Mouse (Mus musculus) T-helper 17 cell (primary cell): ENCODE results near the gene Osbpl2.

Experiments
- in situ Hi-C, 2 experiments: fragments of 300-600 bp; cut with MboI, MseI; formaldehyde crosslinking; loops; 1 replicate in 1 of 2; 2 replicates in 1 of 2; pipeline ENCODE4 v1.15.1; 2025; ENCODE audit warnings: high pct_unique_total_duplicates in 2 of 2

The Osbpl2 gene

DNA sequence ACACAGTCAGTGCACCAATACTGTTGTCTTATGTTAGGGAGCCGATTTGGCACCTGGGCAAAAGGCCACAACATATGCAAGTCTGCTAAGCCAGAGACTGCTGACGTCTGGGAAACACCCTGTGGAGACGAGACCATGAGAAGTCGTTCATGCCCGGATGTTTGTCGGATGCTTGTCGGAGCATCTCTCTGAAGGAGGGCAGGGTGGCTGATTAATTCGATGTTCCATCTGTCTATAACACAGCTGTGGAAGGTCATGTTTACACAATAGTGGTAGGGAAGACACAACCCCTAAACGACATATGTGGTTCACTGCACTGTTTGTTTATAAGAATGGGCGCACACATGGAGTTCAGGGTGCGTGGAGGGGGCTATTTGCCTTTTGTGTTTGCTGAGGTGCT, 81.6 kb downstream of the Osbpl2 start:
- in situ Hi-C loops: no loop called here

DNA sequence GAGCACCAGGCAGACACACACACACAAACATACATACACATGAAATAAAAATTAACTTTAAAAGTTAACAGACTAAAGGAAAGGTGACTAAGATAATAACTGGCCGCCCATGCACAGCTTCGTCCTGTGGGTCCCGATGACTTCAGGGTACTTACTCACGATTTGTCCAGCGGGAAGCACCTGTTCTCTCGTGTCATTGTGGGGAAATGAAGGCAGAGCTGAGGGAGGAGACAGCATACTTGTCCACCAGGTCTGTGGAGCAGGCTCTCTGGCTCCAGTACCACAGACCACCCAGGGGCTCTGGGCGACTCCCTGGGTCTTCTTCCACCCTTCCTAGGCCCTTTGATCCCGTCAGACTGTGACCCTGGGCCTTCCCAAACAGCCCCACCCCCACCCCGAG, 82.2 kb downstream of the Osbpl2 start:
- in situ Hi-C loops: no loop called here

DNA sequence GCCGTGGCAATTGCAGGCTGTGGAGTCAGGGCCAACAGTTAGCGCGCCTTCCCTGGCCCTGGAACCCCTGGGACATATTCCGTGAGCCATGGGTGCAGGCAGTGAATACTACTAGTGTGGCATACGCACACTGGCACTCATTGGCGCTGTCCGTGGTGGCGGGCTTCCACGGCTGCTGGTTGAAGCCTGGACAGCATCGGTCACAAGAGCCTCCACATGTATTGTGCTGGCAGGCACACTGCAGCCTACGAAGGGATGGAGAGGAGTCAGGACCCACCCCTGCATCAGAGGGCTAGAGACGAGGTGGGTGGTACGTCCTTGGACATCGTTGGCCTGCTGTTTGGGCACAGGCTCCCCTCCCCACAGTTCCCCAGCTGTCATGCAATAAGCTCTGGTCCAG, 83.2 kb downstream of the Osbpl2 start:
- in situ Hi-C loops: no loop called here

DNA sequence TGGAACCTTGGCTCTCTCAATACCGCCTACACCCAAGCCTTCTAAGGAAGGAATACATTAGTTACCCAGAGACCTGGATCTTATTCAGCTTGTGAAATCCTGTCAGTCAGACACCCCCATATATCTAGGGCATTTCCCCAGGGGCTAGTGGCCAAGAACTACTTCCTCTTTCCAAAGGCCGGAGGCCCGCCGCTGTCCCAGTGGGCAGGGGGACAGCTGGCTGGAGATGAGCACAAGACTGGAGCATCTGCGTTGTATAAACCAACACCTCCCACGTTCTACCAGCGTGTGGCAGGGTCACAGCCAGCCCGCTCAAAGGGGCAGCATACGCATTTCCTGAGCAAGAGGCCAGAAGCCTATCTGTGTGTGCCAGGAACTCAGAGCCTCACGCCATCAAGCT, 83.7 kb downstream of the Osbpl2 start:
- in situ Hi-C loops: no loop called here

DNA sequence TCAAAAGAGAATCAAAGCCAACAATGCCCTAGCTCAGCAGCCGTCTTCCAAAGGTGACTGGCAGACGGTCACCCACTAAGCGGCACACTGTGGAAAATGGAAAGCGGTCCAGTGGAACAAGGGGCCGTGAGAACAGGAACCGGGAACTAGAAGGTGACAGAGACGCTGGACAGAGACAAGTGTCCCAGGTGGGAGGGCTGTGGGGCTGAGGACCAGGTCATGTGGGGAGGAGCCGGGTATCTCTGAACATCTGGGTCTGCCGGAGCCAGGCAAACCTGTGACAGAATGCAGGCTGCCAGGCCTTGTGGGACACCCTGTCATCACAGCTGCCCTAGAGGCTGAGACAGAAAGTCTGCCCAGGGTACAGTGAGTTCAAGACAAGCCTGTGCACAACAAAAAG, 85.4 kb downstream of the Osbpl2 start:
- in situ Hi-C loops: no loop called here

DNA sequence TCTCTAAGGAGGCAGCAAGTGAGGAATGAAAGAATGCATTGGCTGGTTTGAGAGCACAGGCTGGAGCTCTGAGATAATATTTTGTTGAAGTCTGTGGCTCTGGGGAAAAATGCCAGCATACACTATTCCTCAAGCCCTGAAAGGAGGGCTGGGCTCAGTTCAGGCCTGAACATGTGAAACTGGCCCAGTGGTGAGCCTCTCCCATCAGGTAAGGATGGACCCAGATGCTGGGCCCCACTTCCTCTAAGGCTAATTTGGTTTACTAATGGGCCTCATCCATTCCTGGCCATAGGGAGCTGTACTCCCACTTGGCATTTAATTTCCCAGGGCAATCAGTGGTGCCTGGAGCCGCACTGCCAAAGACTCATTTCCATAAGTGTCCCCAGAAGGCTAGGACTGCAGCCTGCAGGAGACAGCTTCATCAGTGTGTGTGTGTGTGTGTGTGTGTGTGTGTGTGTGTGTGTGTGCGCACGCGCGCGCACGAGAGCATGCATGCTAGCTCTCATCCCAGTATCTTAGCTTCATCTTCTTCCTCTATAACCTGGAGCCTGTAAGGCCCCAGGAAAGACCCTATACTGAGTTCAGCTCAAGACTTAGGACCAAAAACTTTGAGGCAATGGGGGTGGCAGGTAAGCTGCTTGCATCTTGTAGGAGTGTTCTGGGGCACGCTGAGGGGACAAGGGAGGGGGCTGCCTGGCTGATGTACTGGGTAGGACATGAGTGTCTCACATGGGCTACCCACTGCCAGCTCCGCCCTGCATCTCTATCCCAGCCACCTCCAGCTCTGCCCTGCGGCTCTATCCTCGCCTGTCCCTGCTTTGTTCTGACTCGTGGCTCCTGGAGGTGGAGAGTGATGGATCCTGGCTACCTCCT, 86.2 kb downstream of the Osbpl2 start:
- in situ Hi-C loops: no loop called here

DNA sequence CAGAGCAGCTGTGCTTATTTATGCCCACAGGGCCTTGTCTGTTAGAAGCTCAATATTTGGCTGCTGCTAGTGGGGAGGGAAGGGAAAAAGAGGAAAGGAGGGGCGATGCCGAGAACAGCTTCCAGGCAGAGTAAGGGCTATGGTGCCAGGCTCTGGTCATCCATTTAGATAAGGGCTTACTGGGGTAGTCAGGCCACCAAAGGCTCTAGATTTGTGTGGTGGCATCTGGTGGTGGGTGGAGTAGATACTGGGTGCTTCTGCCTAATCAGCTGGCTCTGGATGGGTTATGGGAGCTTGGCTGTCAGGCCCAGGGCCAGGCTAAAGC, 86.8 kb downstream of the Osbpl2 start:
- in situ Hi-C loops: no loop called here

DNA sequence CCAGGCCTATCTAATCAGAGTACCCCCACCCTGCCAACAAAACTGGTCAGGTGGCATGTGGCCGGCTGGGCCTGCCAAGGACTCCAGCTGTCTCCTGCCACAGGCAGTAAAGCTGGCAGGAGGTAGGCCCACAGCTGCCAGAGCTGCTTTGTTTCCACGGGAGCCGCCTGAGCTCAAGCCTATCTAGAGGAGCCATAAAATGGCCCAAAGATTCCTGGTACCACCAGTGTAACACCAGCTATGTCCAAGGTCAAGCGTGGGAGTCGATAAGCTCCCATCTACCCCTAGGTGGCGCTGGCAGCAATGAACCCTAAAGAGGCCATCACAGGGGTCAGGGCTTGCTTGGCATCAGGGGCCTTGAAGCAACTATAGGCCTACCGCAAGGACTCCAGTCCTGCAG, 88.7 kb downstream of the Osbpl2 start:
- in situ Hi-C loops: no loop called here

DNA sequence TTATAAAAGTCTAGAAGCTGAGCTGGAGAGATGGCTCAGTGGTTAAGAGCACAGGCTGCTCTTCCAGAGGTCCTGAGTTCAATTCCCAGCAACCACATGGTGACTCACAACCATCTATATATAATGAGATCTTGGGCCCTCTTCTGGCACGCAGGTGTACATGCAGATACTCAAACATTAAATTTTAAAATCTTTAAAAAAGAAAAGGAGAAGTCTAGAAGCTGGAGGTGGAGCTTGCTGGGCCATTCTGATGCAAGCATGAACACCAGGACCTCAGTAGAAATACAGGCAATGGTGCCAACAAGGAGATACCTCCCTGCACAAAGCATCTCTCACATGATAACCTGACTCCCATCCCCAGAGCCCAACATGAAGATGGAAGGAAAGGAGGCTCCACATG, 89.9 kb downstream of the Osbpl2 start:
- in situ Hi-C loops: no loop called here

DNA sequence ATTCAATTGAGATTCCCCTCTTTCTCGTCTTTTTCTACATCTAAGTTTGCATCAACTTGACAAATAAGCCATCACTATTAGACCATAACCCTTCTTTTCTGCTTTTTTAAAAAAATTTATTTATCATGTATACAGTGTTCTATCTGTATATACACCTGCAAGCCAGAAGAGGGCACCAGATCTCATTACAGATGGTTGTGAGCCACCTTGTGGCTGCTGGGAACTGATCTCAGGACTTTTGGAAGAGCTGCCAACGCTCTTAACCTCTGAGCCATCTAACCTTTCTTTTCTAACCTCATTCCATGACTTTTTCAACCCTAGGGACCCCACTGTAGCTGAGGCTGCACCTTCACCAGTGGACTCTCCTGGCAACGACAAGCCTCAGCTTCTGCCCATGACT, 93.1 kb downstream of the Osbpl2 start:
- in situ Hi-C loops: no loop called here
